Mouse (Mus musculus): ENCODE results near the gene Hspb1. TPM values are rescaled to one million over a fixed set of nuclear protein-coding genes. Genes with fewer than 3 reads are reported as not detected.

Gene Hspb1
- polyA plus RNA-seq, 1 experiment from 2014 or later, result 24.0 TPM

- Histone ChIP-seq H3K9me3 (no peaks in the 10 kb centered on the region), H3K4me1 (replicated peaks) (peaks cover 17% of the 10 kb centered on the region), H3K36me3 (no peaks in the 10 kb centered on the region), H3K27me3 (ENCODE audit: insufficient read depth, poor library complexity, severe bottlenecking) (peaks cover 67% of the 10 kb centered on the region), H3K4me3 (no peak overlapping the region), H3K27ac (no peak overlapping the region)
- DNase-seq (ENCODE audit: low spot score), result no peak
- 59% methylated on average over 4 of the region's 4 CpGs for WGBS
Measured at GRCm38 (mm10) chr5:135890323-135890722, 2.6 kb downstream of the Hspb1 start.

- Histone ChIP-seq H3K27me3 (ENCODE audit: insufficient read depth, poor library complexity, severe bottlenecking) (peaks cover 61% of the 10 kb centered on the region), H3K4me1 (replicated peaks) (peaks cover 17% of the 10 kb centered on the region), H3K4me3 (no peak overlapping the region), H3K9me3 (no peaks in the 10 kb centered on the region), H3K36me3 (no peaks in the 10 kb centered on the region), H3K27ac (no peak overlapping the region)
- no peak for DNase-seq (ENCODE audit: low spot score)
- 68% methylated on average over 3 of the region's 3 CpGs for WGBS
Measured at GRCm38 (mm10) chr5:135890920-135891319, 3.2 kb downstream of the Hspb1 start.

- peaks cover 12% of the 10 kb centered on the region for H3K4me1 ChIP-seq (replicated peaks)
- peaks cover 45% of the 10 kb centered on the region for H3K27me3 ChIP-seq (ENCODE audit: insufficient read depth, poor library complexity, severe bottlenecking)
- H3K36me3 ChIP-seq, result no peaks in the 10 kb centered on the region
- no peak for DNase-seq (ENCODE audit: low spot score)
- no peaks in the 10 kb centered on the region for H3K9me3 ChIP-seq
- no peak overlapping the region for H3K4me3 ChIP-seq
- 54% methylated on average over 9 of the region's 9 CpGs for WGBS
- no peak overlapping the region for H3K27ac ChIP-seq
Measured at GRCm38 (mm10) chr5:135892589-135893351, 5.1 kb downstream of the Hspb1 start.

- Histone ChIP-seq H3K9me3 (no peaks in the 10 kb centered on the region), H3K27ac (no peak overlapping the region), H3K36me3 (no peaks in the 10 kb centered on the region), H3K4me1 (replicated peaks) (no peaks in the 10 kb centered on the region), H3K4me3 (no peak overlapping the region), H3K27me3 (ENCODE audit: insufficient read depth, poor library complexity, severe bottlenecking) (peaks cover 25% of the 10 kb centered on the region)
- 84% methylated on average over 6 of the region's 6 CpGs for WGBS
- DNase-seq (ENCODE audit: low spot score), result no peak
Measured at GRCm38 (mm10) chr5:135894958-135895357, 7.2 kb downstream of the Hspb1 start.

DNA sequence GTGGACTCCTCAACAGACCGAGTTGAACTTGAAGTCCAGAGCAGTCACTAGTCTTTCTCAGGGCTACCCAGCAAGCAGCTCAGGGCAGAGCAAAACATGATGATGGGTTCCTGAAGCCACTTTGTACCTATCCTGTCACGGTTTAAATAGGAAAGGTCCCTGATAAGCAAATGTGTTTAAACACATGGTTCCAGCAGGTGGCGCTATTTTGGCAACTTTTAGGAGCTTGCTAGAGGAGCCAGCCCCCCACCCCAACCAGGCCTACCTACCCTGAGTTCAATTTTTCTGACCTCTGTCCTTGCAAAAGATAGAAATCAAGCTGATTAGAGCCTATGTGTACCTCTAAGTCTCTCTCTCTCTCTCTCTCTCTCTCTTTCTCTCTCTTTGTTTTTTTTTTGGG is 10.3 kb downstream of the Hspb1 start:
- Histone ChIP-seq H3K9me3 (no peaks in the 10 kb centered on the region), H3K27ac (no peak overlapping the region), H3K36me3 (no peaks in the 10 kb centered on the region), H3K27me3 (ENCODE audit: insufficient read depth, poor library complexity, severe bottlenecking) (peaks cover 3% of the 10 kb centered on the region; the same call in 1 of the 2 replicates), H3K4me3 (no peak overlapping the region), H3K4me1 (replicated peaks) (peaks cover 3% of the 10 kb centered on the region)
- peak; percentile 52 for DNase-seq (ENCODE audit: low spot score)
- 15% methylated on average over 3 of the region's 3 CpGs for WGBS

GRCm38 (mm10) chr5:135898995-135899394 is 11.3 kb downstream of the Hspb1 start:
- WGBS, result 83% methylated on average over 4 of the region's 4 CpGs

GRCm38 (mm10) chr5:135899833-135900232 is 12.1 kb downstream of the Hspb1 start:
- 70% methylated on average over 4 of the region's 4 CpGs for WGBS
- Histone ChIP-seq H3K4me3 (no peak overlapping the region), H3K36me3 (0 out of 2 replicates have a peak, but pooled peaks cover 3% of the 10 kb centered on the region), H3K27me3 (ENCODE audit: insufficient read depth, poor library complexity, severe bottlenecking) (no peaks in the 10 kb centered on the region), H3K9me3 (no peaks in the 10 kb centered on the region), H3K27ac (no peak overlapping the region), H3K4me1 (replicated peaks) (peaks cover 19% of the 10 kb centered on the region)
- no peak for DNase-seq (ENCODE audit: low spot score)

More at GRCm38 (mm10) chr5:135898995-135899394, 11.3 kb downstream of the Hspb1 start:
- Histone ChIP-seq H3K27me3 (ENCODE audit: insufficient read depth, poor library complexity, severe bottlenecking) (no peaks in the 10 kb centered on the region), H3K9me3 (no peaks in the 10 kb centered on the region), H3K4me3 (no peak overlapping the region), H3K27ac (no peak overlapping the region), H3K36me3 (no peaks in the 10 kb centered on the region), H3K4me1 (replicated peaks) (peaks cover 13% of the 10 kb centered on the region)
- DNase-seq (ENCODE audit: low spot score), result no peak

GRCm38 (mm10) chr5:135900701-135901100 is 13.0 kb downstream of the Hspb1 start:
- Histone ChIP-seq H3K36me3 (0 out of 2 replicates have a peak, but pooled peaks cover 11% of the 10 kb centered on the region), H3K27me3 (ENCODE audit: insufficient read depth, poor library complexity, severe bottlenecking) (no peaks in the 10 kb centered on the region), H3K27ac (no peak overlapping the region), H3K9me3 (no peaks in the 10 kb centered on the region), H3K4me1 (replicated peaks) (peaks cover 20% of the 10 kb centered on the region), H3K4me3 (no peak overlapping the region)
- 76% methylated on average over 3 of the region's 3 CpGs for WGBS
- DNase-seq (ENCODE audit: low spot score), result no peak

GRCm38 (mm10) chr5:135901354-135902095 is 13.8 kb downstream of the Hspb1 start:
- Histone ChIP-seq H3K4me1 (replicated peaks) (peaks cover 23% of the 10 kb centered on the region), H3K27ac (no peak overlapping the region), H3K4me3 (no peak overlapping the region), H3K36me3 (peaks cover 16% of the 10 kb centered on the region), H3K27me3 (ENCODE audit: insufficient read depth, poor library complexity, severe bottlenecking) (no peaks in the 10 kb centered on the region), H3K9me3 (no peaks in the 10 kb centered on the region)
- 66% methylated on average over 6 of the region's 6 CpGs for whole genome bisulfite sequencing
- no peak for DNase-seq (ENCODE audit: low spot score)

- DNase-seq (ENCODE audit: low spot score), result no peak
- H3K27ac ChIP-seq, result peak overlapping the region; percentile 88
- H3K36me3 ChIP-seq, result peaks cover 31% of the 10 kb centered on the region
- H3K4me3 ChIP-seq, result peak overlapping the region; percentile 54
- no peaks in the 10 kb centered on the region for H3K9me3 ChIP-seq
- no peaks in the 10 kb centered on the region for H3K27me3 ChIP-seq (ENCODE audit: insufficient read depth, poor library complexity, severe bottlenecking)
- WGBS, result 29% methylated on average over 7 of the region's 7 CpGs
- peaks cover 25% of the 10 kb centered on the region for H3K4me1 ChIP-seq (replicated peaks)
Measured at GRCm38 (mm10) chr5:135903058-135903457, 15.3 kb downstream of the Hspb1 start.

- Histone ChIP-seq H3K4me3 (peak overlapping the region; percentile 54), H3K27ac (peak overlapping the region; percentile 88), H3K27me3 (ENCODE audit: insufficient read depth, poor library complexity, severe bottlenecking) (no peaks in the 10 kb centered on the region), H3K9me3 (no peaks in the 10 kb centered on the region), H3K36me3 (peaks cover 37% of the 10 kb centered on the region), H3K4me1 (replicated peaks) (peaks cover 25% of the 10 kb centered on the region)
- peak; percentile 95 for DNase-seq (ENCODE audit: low spot score)
- under 1% methylated on average over 30 of the region's 30 CpGs for WGBS
Measured at GRCm38 (mm10) chr5:135903551-135904151, 15.9 kb downstream of the Hspb1 start.

GRCm38 (mm10) chr5:135904259-135904658 is 16.5 kb downstream of the Hspb1 start:
- H3K27ac ChIP-seq, result 0 out of 2 replicates have a peak overlapping the region, but pooled peaks have one; percentile 30
- peak overlapping the region; percentile 54; the same call in 1 of the 2 replicates for H3K4me3 ChIP-seq
- H3K36me3 ChIP-seq, result peaks cover 43% of the 10 kb centered on the region
- no peak for DNase-seq (ENCODE audit: low spot score)
- 59% methylated on average over 5 of the region's 5 CpGs for WGBS
- H3K27me3 ChIP-seq (ENCODE audit: insufficient read depth, poor library complexity, severe bottlenecking), result no peaks in the 10 kb centered on the region
- H3K4me1 ChIP-seq (replicated peaks), result peaks cover 28% of the 10 kb centered on the region
- no peaks in the 10 kb centered on the region for H3K9me3 ChIP-seq
